Mouse (Mus musculus) MEL (cell line): Measurements from ENCODE around the gene Golga2. TPM values are rescaled to one million over a fixed set of nuclear protein-coding genes. Genes with fewer than 3 reads are reported as not detected.
A peak's percentile ranks its signal among the peaks of the same experiment; 100 is the strongest.

Experiments used
- DNase-seq: peaks from one replicate; pipeline ENCODE4 v3.0.0; 2011; ENCODE audit warnings: low read depth, low spot score
- H3K27ac ChIP-seq: 2 replicates; pipeline ENCODE4 v1.5.1; 2012; ENCODE audit warnings: low read depth, mild to moderate bottlenecking, control low read depth, low read length, moderate library complexity; ENCODE audit not compliant: control insufficient read depth
- H3K27me3 ChIP-seq, 2 experiments: fragments of 150-350 bp in 1 of 2; sonication (generic) in 1 of 2; 2 replicates each; pipeline ENCODE4 v1.6.1; 2012; ENCODE audit warnings: low read length in 2 of 2, mild to moderate bottlenecking in 2 of 2, improper control_type of control experiment in 1 of 2, moderate library complexity in 1 of 2; ENCODE audit not compliant: insufficient read depth in 2 of 2, control insufficient read depth in 1 of 2
- H3K36me3 ChIP-seq, 2 experiments: 2 replicates each; pipeline ENCODE4 v1.6.1; 2012 to 2014; ENCODE audit warnings: low read length in 2 of 2, improper control_type of control experiment in 1 of 2, inconsistent platforms in 1 of 2, mild to moderate bottlenecking in 1 of 2; ENCODE audit not compliant: insufficient read depth in 2 of 2, control insufficient read depth in 1 of 2
- H3K4me1 ChIP-seq, 2 experiments: fragments of 150-350 bp in 1 of 2; sonication (generic) in 1 of 2; 2 replicates each; pipeline ENCODE4 v1.6.1; 2012; ENCODE audit warnings: low read length in 2 of 2, improper control_type of control experiment in 1 of 2, mild to moderate bottlenecking in 1 of 2; ENCODE audit not compliant: insufficient read depth in 2 of 2, control insufficient read depth in 1 of 2
- H3K4me3 ChIP-seq, 2 experiments: fragments of 150-350 bp in 1 of 2; sonication (generic) in 1 of 2; 2 replicates each; pipeline ENCODE4 v1.5.1; 2012; ENCODE audit warnings: low read depth in 2 of 2, low read length in 2 of 2, mild to moderate bottlenecking in 2 of 2, moderate library complexity in 2 of 2, control low read depth in 1 of 2, improper control_type of control experiment in 1 of 2; ENCODE audit not compliant: control insufficient read depth in 1 of 2, insufficient read depth in 1 of 2
- H3K79me2 ChIP-seq: 2 replicates; pipeline ENCODE4 v1.6.1; 2012; ENCODE audit warnings: mild to moderate bottlenecking, low read length, moderate library complexity; ENCODE audit not compliant: control insufficient read depth, poor library complexity, insufficient read depth
- H3K9ac ChIP-seq: 2 replicates; pipeline ENCODE4 v1.6.1; 2012; ENCODE audit warnings: low read depth, mild to moderate bottlenecking, control low read depth, low read length, moderate library complexity; ENCODE audit not compliant: control insufficient read depth, poor library complexity, severe bottlenecking
- H3K9me3 ChIP-seq: fragments of 150-350 bp; sonication (generic); replicated peaks from 2 replicates; pipeline ENCODE4 v1.6.1; 2012; ENCODE audit warnings: mild to moderate bottlenecking, low read length, improper control_type of control experiment, moderate library complexity; ENCODE audit not compliant: insufficient read depth
- CHD1 ChIP-seq: IDR thresholded peaks from 2 replicates; pipeline ENCODE4 v1.6.1; 2012; ENCODE audit warnings: low read depth, mild to moderate bottlenecking, inconsistent platforms, low read length, improper control_type of control experiment
- ELF1 ChIP-seq: IDR thresholded peaks from 2 replicates; pipeline ENCODE4 v1.6.1; 2014; ENCODE audit warnings: low read depth, mild to moderate bottlenecking, inconsistent platforms, low read length, improper control_type of control experiment, moderate library complexity
- EP300 ChIP-seq, 2 experiments: IDR thresholded peaks; 2 replicates each; pipeline ENCODE4 v1.6.1; 2011; ENCODE audit warnings: improper control_type of control experiment in 2 of 2, low read length in 2 of 2, low read depth in 1 of 2, mild to moderate bottlenecking in 1 of 2
- ETS1 ChIP-seq: IDR thresholded peaks from 2 replicates; pipeline ENCODE4 v1.6.1; 2012; ENCODE audit warnings: low read depth, mild to moderate bottlenecking, inconsistent platforms, low read length, improper control_type of control experiment, moderate library complexity
- KAT2A ChIP-seq: conservative IDR thresholded peaks from 2 replicates; pipeline ENCODE4 v1.6.1; 2012; ENCODE audit warnings: low read depth, low read length, improper control_type of control experiment, inconsistent platforms
- MAFK ChIP-seq: IDR thresholded peaks from 2 replicates; pipeline ENCODE4 v1.6.1; 2011; ENCODE audit warnings: low read depth, mild to moderate bottlenecking, low read length, improper control_type of control experiment, borderline replicate concordance
- MYC ChIP-seq: IDR thresholded peaks from 2 replicates; pipeline ENCODE4 v1.6.1; 2011; ENCODE audit warnings: low read depth, mild to moderate bottlenecking, low read length, improper control_type of control experiment, moderate library complexity
- NELFE ChIP-seq: IDR thresholded peaks from 2 replicates; pipeline ENCODE4 v1.6.1; 2011; ENCODE audit warnings: low read depth, low read length, improper control_type of control experiment
- NRF1 ChIP-seq: IDR thresholded peaks from 2 replicates; pipeline ENCODE4 v1.6.1; 2014; ENCODE audit warnings: low read depth, mild to moderate bottlenecking, inconsistent platforms, low read length, improper control_type of control experiment, moderate library complexity; ENCODE audit not compliant: poor library complexity, insufficient read depth, severe bottlenecking
- POLR2AphosphoS2 ChIP-seq: IDR thresholded peaks from 2 replicates; pipeline ENCODE4 v1.6.1; 2011; ENCODE audit warnings: low read length, improper control_type of control experiment
- POLR2AphosphoS5 ChIP-seq: IDR thresholded peaks from 2 replicates; pipeline ENCODE4 v1.6.1; 2012; ENCODE audit warnings: low read depth, borderline replicate concordance, mild to moderate bottlenecking, inconsistent platforms, low read length, moderate library complexity, mixed read lengths
- SIN3A ChIP-seq: IDR thresholded peaks from 2 replicates; pipeline ENCODE4 v1.6.1; 2012; ENCODE audit warnings: low read length, improper control_type of control experiment, inconsistent platforms
- TBP ChIP-seq: IDR thresholded peaks from 2 replicates; pipeline ENCODE4 v1.8.0; 2011; ENCODE audit warnings: low read depth, low read length, improper control_type of control experiment
- TCF12 ChIP-seq: IDR thresholded peaks from 2 replicates; pipeline ENCODE4 v1.6.1; 2014; ENCODE audit warnings: low read depth, mild to moderate bottlenecking, inconsistent platforms, low read length, improper control_type of control experiment, moderate library complexity
- USF2 ChIP-seq, 2 experiments: IDR thresholded peaks; 2 replicates each; pipeline ENCODE4 v1.6.1; 2011 to 2012; ENCODE audit warnings: improper control_type of control experiment in 2 of 2, low read length in 2 of 2, borderline replicate concordance in 1 of 2, inconsistent platforms in 1 of 2, low read depth in 1 of 2, mild to moderate bottlenecking in 1 of 2; ENCODE audit not compliant: insufficient read depth in 1 of 2
- ZMIZ1 ChIP-seq: IDR thresholded peaks from 2 replicates; pipeline ENCODE4 v1.6.1; 2012; ENCODE audit warnings: low read depth, mild to moderate bottlenecking, inconsistent platforms, low read length, improper control_type of control experiment, moderate library complexity
- ZNF384 ChIP-seq: IDR thresholded peaks from 2 replicates; pipeline ENCODE4 v1.6.1; 2012; ENCODE audit warnings: low read depth, mild to moderate bottlenecking, inconsistent platforms, low read length, improper control_type of control experiment
- polyA plus RNA-seq, 2 experiments: library from polyadenylated mRNA; stranded (reverse) in 1 of 2; unstranded in 1 of 2; fragments of >175 nt in 1 of 2; fragments of >200 nt in 1 of 2; gene quantifications; 2 replicates each; pipeline versions ENCODE4 v1.2.1 to v1.2.4; 2012; ENCODE audit warnings: low replicate concordance in 2 of 2, low read depth in 1 of 2; ENCODE audit not compliant: insufficient read length in 2 of 2, insufficient read depth in 1 of 2, missing spikeins in 1 of 2
- total RNA-seq: library from RNA; depleted of rRNA; stranded (reverse); fragments of 300-350 nt; gene quantifications from 2 replicates; pipeline ENCODE4 v1.2.3, GENCODE M21; 2012; rRNA removed

Golga2 gene
- total RNA-seq, result 20.3 TPM in 2 replicates
- polyA plus RNA-seq, result 10 to 100 TPM in 1 of 2 experiments, not detected in 1; 38.6 TPM

- Histone ChIP-seq H3K9ac (peak within 1 kb of the TSS; percentile 94), H3K27ac (peak within 1 kb of the TSS; percentile 77), H3K79me2 (peaks cover 36% of the 10 kb centered on the region), H3K27me3 (no peaks in the 10 kb centered on the region), H3K4me3 (peak within 1 kb of the TSS; percentile 95 to 96), H3K9me3 (no peaks in the 10 kb centered on the region), H3K4me1 (peaks cover 3 to 12% of the 10 kb centered on the region in 2 experiments), H3K36me3 (peaks cover 3 to 19% of the 10 kb centered on the region in 2 experiments)
- no peak for DNase-seq
- TF ChIP-seq ETS1 (no peak), POLR2AphosphoS5 (no peak), ELF1 (no peak), USF2 (IDR thresholded peaks at IDR 0.05; ENCODE audit: borderline replicate concordance in 1 of 2, insufficient read depth in 1 of 2, low read depth in 1 of 2, low read length in 2 of 2) (no peak), POLR2AphosphoS2 (no peak), MYC (no peak), EP300 (IDR thresholded peaks at IDR 0.05; ENCODE audit: low read depth in 1 of 2, low read length in 2 of 2) (no peak), TCF12 (no peak), NELFE (no peak)
These were observed at the start of gene Golga2 for GRCm38 (mm10) chr2:32287334-32287840. TSS of gene Golga2 (plus strand) at chr2:32287384.

GRCm38 (mm10) chr2:32237571-32237970 lies 49.6 kb upstream of the Golga2 start:
- peaks cover 15 to 29% of the 10 kb centered on the region in 2 experiments for H3K4me1 ChIP-seq
- TF ChIP-seq ZMIZ1 (no peak), KAT2A (no peak), POLR2AphosphoS5 (no peak), ZNF384 (no peak), TBP (no peak), NRF1 (no peak), MAFK (no peak), USF2 (IDR thresholded peaks at IDR 0.05; ENCODE audit: borderline replicate concordance in 1 of 2, insufficient read depth in 1 of 2, low read depth in 1 of 2, low read length in 2 of 2) (no peak), CHD1 (no peak), SIN3A (no peak)

More at GRCm38 (mm10) chr2:32237571-32237970, 49.6 kb upstream of the Golga2 start:
- H3K36me3 ChIP-seq, result peaks cover 2 to 38% of the 10 kb centered on the region in 2 experiments; a peak in 3 of 4 replicates
- H3K9ac ChIP-seq, result peak overlapping the region; percentile 83
- DNase-seq, result no peak
- H3K9me3 ChIP-seq, result no peaks in the 10 kb centered on the region
- peaks cover 4% of the 10 kb centered on the region; the same call in 1 of the 2 replicates for H3K79me2 ChIP-seq
- H3K27me3 ChIP-seq, result no peaks in the 10 kb centered on the region
- H3K27ac ChIP-seq, result peak overlapping the region; percentile 75
- H3K4me3 ChIP-seq, result peak overlapping the region; percentile 67 to 77
